Mouse (Mus musculus): ENCODE data around the gene Uri1.

GRCm38 (mm10) chr7:37979729-37980128 lies 43.6 kb downstream of the Uri1 start:
- TF ChIP-seq POLR2A (IDR thresholded peaks at IDR 0.05; ENCODE audit: insufficient read length, low read depth) = no peak
- TF ChIP-seq POLR2AphosphoS2 (IDR thresholded peaks at IDR 0.05; ENCODE audit: insufficient read length, low read depth) = no peak
- TF ChIP-seq MAX (IDR thresholded peaks at IDR 0.05; ENCODE audit: low read depth) = no peak
- TF ChIP-seq TCF3 (IDR thresholded peaks at IDR 0.05; ENCODE audit: insufficient read length, low read depth) = no peak
- no peak for TF ChIP-seq CEBPB (IDR thresholded peaks at IDR 0.05; ENCODE audit: insufficient read depth, poor library complexity, severe bottlenecking)
- no peak for TF ChIP-seq E2F4 (IDR thresholded peaks at IDR 0.05; ENCODE audit: insufficient read depth)
- TF ChIP-seq TCF12 (IDR thresholded peaks at IDR 0.05; ENCODE audit: insufficient read depth, poor library complexity, severe bottlenecking) = no peak
- TF ChIP-seq REST (IDR thresholded peaks at IDR 0.05; ENCODE audit: insufficient read depth, insufficient read length) = no peak
- no peak for TF ChIP-seq USF1 (IDR thresholded peaks at IDR 0.05; ENCODE audit: low read depth)

Measured in myocyte (in vitro differentiated cells).